Mouse (Mus musculus) megakaryocyte, embryonic 14.5 days (primary cell): ENCODE data around the gene Cyb561.

Source experiments
- FLI1 ChIP-seq: IDR thresholded peaks from 2 replicates; pipeline ENCODE4 v1.6.1; 2012; ENCODE audit warnings: low read length, inconsistent platforms, mixed read lengths
- GATA1 ChIP-seq: IDR thresholded peaks from 3 replicates; pipeline ENCODE4 v1.6.1; 2012; ENCODE audit warnings: mixed read lengths, low read length, inconsistent platforms, borderline replicate concordance

- TF ChIP-seq GATA1 (no peak), FLI1 (no peak)
These were observed 18.3 kb downstream of the Cyb561 start for GRCm38 (mm10) chr11:105934816-105935215.
